Mouse (Mus musculus) forebrain, embryonic 11.5 days (tissue): ENCODE data around the gene Gm12830. TPM values are rescaled to one million over a fixed set of nuclear protein-coding genes. Genes with fewer than 3 reads are reported as not detected.
A peak's percentile ranks its signal among the peaks of the same experiment; 100 is the strongest.

Experiments used
- ATAC-seq: fragments of 200-750 bp; cut with Nextera tagmentation; replicated peaks from 2 replicates; pipeline ENCODE4 v1.8.0; 2017; ENCODE audit warnings: moderate TSS enrichment; ENCODE audit not compliant: low FRiP score
- DNase-seq: peaks from one replicate; pipeline ENCODE4 v3.0.0-alpha.2; 2017; ENCODE audit warnings: low spot score
- H3K27ac ChIP-seq: fragments of 300-500 bp; sonication (generic); 2 replicates; pipeline ENCODE4 v1.5.1; 2014; ENCODE audit warnings: low read depth, low read length
- H3K27me3 ChIP-seq: fragments of 300-500 bp; sonication (generic); 2 replicates; pipeline ENCODE4 v1.6.1; 2014; ENCODE audit warnings: mild to moderate bottlenecking, low read length, mixed read lengths; ENCODE audit not compliant: control insufficient read depth, insufficient read depth
- H3K36me3 ChIP-seq: fragments of 300-500 bp; sonication (generic); 2 replicates; pipeline ENCODE4 v1.6.1; 2014; ENCODE audit warnings: mild to moderate bottlenecking, low read length, moderate library complexity, mixed read lengths; ENCODE audit not compliant: control insufficient read depth, insufficient read depth
- H3K4me1 ChIP-seq: fragments of 300-500 bp; sonication (generic); replicated peaks from 2 replicates; pipeline ENCODE4 v1.6.1; 2014; ENCODE audit warnings: low read length, mixed read lengths; ENCODE audit not compliant: control insufficient read depth, insufficient read depth
- H3K4me2 ChIP-seq: fragments of 300-500 bp; sonication (generic); 2 replicates; pipeline ENCODE4 v1.6.1; 2014; ENCODE audit warnings: low read depth, mild to moderate bottlenecking, low read length, moderate library complexity, mixed read lengths; ENCODE audit not compliant: severe bottlenecking
- H3K4me3 ChIP-seq: fragments of 300-500 bp; sonication (generic); 2 replicates; pipeline ENCODE4 v1.5.1; 2014; ENCODE audit warnings: low read depth, low read length
- H3K9ac ChIP-seq: fragments of 300-500 bp; sonication (generic); 2 replicates; pipeline ENCODE4 v1.6.1; 2014; ENCODE audit warnings: low read length
- H3K9me3 ChIP-seq: fragments of 300-500 bp; sonication (generic); 2 replicates; pipeline ENCODE4 v1.6.1; 2016; ENCODE audit warnings: low read length, mixed read lengths; ENCODE audit not compliant: control insufficient read depth
- WGBS: fragments of 180-500 bp; shearing (Covaris S2); extraction: QIAGEN DNeasy Blood & Tissue Kit; methylation state at CpG from one replicate; pipeline ENCODE4 v1.1.7; 2014; 5-methylcytosine and 5-hydroxymethylcytosine counted together
- polyA plus RNA-seq: library from polyadenylated mRNA; unstranded; fragments of >200 nt; fragmentation: Nextera tagmentation; extraction: Ambion mirVana; gene quantifications from 2 replicates; pipeline ENCODE4 v1.2.1, GENCODE M21; 2014

Gm12830 gene
- polyA plus RNA-seq, 1 experiment from 2014 or later = not detected

- peak; percentile 57 for ATAC-seq
- H3K36me3 ChIP-seq = no peaks in the 10 kb centered on the region
- peaks cover 89% of the 10 kb centered on the region for H3K27me3 ChIP-seq
- H3K9me3 ChIP-seq = no peaks in the 10 kb centered on the region
- DNase-seq = peak; percentile 72
- peak overlapping the region; percentile 50 for H3K4me2 ChIP-seq
- H3K27ac ChIP-seq = no peak overlapping the region
- H3K4me3 ChIP-seq = peak overlapping the region; percentile 27
- peaks cover 20% of the 10 kb centered on the region; the same call in 1 of the 2 replicates for H3K4me1 ChIP-seq
- WGBS = under 1% methylated on average over 39 of the region's 39 CpGs
- H3K9ac ChIP-seq = no peak overlapping the region
These were observed 81.3 kb downstream of the Gm12830 start for GRCm38 (mm10) chr4:114902641-114903421.

- WGBS = 2% methylated on average over 11 of the region's 11 CpGs
- Histone ChIP-seq H3K4me3 (no peak overlapping the region), H3K9ac (no peak overlapping the region), H3K4me1 (peaks cover 23% of the 10 kb centered on the region; the same call in 1 of the 2 replicates), H3K27ac (no peak overlapping the region), H3K27me3 (peaks cover 90% of the 10 kb centered on the region), H3K36me3 (no peaks in the 10 kb centered on the region), H3K9me3 (no peaks in the 10 kb centered on the region), H3K4me2 (no peak overlapping the region; the same call in 1 of the 2 replicates)
- no peak for ATAC-seq
- DNase-seq = no peak
These were observed 81.9 kb downstream of the Gm12830 start for GRCm38 (mm10) chr4:114903422-114903782.

GRCm38 (mm10) chr4:114905501-114905900 lies 84.0 kb downstream of the Gm12830 start:
- 35% methylated on average over 3 of the region's 3 CpGs for WGBS
- H3K9ac ChIP-seq = no peak overlapping the region
- H3K36me3 ChIP-seq = no peaks in the 10 kb centered on the region
- no peaks in the 10 kb centered on the region for H3K9me3 ChIP-seq
- no peak overlapping the region for H3K27ac ChIP-seq
- H3K4me1 ChIP-seq = peaks cover 28% of the 10 kb centered on the region; the same call in 1 of the 2 replicates
- ATAC-seq (no peak), DNase-seq (no peak)
- peaks cover 90% of the 10 kb centered on the region for H3K27me3 ChIP-seq
- H3K4me3 ChIP-seq = no peak overlapping the region
- H3K4me2 ChIP-seq = no peak overlapping the region; the same call in 1 of the 2 replicates

Other genes with a start within 250 kb of the Gm12830 start
- 1.1 and 1.6 TPM in 2 replicates for gene Foxd2, start 87.2 kb downstream of the Gm12830 start, polyA plus RNA-seq
- gene Foxe3, start 104.3 kb downstream of the Gm12830 start, polyA plus RNA-seq = 0.29 and 0.32 TPM in 2 replicates
- 115 and 128 TPM in 2 replicates for gene Cmpk1, start 165.5 kb downstream of the Gm12830 start, polyA plus RNA-seq
- gene Stil, start 178.4 kb downstream of the Gm12830 start, polyA plus RNA-seq = 26.0 and 32.2 TPM in 2 replicates
- gene Tal1, start 234.7 kb downstream of the Gm12830 start, polyA plus RNA-seq = 3.4 and 3.7 TPM in 2 replicates